Mouse (Mus musculus) right cerebral cortex, postnatal 14 days (tissue): ENCODE data around the gene Aip.
"Not testable (repeated sequence)": the region's sequence is repeated elsewhere in the genome, so short reads cannot be mapped to it uniquely, and the experiment has no call there.

Experiments
- DNase-seq: peaks from one replicate; pipeline ENCODE4 v3.0.0; 2022

Gene Aip

DNA sequence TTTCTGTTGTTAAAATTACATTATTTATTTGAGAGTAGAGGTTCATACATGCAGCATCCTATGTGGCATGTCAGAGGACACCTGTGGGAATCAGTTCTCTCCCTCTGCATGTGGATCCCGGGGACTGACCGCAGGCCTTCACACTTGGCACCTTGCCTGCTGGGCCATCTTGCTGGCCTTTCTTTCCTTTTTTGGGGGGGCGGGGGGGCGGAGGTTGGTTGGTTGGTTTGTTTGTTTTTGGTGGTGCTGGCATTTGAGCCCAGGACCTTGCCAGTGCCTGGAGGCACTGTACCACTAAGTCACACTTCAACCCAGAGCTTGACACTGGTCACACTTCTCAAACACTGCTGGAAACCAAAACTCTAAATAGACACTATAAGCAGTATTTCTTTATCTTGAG lies 8.7 kb upstream of the Aip start:
- DNase-seq, result no peak

GRCm38 (mm10) chr19:4131768-4132167 lies 6.1 kb upstream of the Aip start:
- DNase-seq, result no peak

- no peak for DNase-seq
Measured at GRCm38 (mm10) chr19:4131075-4131474, 5.4 kb upstream of the Aip start.

DNA sequence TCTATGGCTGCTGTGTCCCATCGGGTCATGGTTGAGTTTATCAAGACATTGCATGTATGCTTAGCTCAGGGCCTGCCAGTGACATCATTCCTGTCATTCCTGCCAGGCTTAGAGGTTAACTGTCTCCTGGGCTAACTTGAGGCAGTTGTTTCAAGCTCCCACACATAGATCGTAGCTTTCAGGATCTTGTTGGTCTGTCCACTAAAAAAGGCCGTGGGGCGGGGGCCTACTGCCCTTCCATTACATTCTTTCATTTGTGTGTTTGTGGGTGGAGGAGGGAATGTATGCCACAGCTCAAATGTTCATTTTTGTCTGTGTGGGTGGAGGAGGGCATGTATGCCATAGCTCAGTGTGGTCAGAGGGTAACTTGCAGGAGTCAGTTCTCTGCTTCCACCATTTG lies 4.4 kb upstream of the Aip start:
- DNase-seq, result no peak

- no peak for DNase-seq
Measured at GRCm38 (mm10) chr19:4129462-4129861, 3.8 kb upstream of the Aip start.

- DNase-seq, result no peak
Measured at GRCm38 (mm10) chr19:4126759-4127495, 1.3 kb upstream of the Aip start.

- DNase-seq, result not testable (repeated sequence)
Measured at GRCm38 (mm10) chr19:4125268-4125667, 390 bp downstream of the Aip start.

DNA sequence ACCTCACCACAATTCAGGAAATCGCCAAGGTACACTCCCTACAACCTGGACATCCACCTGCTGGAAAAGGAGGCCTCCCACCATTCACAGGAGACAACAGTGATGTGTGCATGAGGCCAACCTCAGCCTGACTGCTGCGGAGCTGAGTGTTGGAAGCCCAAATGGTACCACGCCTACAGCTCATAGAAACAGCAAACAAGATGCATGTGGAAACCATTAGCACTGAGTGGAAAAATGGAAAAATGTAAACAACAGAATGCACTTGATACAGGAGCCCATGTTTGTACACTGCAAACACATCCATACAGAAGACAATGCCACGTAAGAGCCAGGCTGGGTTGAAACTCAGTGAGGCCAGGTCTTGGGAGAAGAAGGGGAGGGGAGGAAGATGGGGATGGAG lies 1.2 kb downstream of the Aip start:
- DNase-seq, result no peak

DNA sequence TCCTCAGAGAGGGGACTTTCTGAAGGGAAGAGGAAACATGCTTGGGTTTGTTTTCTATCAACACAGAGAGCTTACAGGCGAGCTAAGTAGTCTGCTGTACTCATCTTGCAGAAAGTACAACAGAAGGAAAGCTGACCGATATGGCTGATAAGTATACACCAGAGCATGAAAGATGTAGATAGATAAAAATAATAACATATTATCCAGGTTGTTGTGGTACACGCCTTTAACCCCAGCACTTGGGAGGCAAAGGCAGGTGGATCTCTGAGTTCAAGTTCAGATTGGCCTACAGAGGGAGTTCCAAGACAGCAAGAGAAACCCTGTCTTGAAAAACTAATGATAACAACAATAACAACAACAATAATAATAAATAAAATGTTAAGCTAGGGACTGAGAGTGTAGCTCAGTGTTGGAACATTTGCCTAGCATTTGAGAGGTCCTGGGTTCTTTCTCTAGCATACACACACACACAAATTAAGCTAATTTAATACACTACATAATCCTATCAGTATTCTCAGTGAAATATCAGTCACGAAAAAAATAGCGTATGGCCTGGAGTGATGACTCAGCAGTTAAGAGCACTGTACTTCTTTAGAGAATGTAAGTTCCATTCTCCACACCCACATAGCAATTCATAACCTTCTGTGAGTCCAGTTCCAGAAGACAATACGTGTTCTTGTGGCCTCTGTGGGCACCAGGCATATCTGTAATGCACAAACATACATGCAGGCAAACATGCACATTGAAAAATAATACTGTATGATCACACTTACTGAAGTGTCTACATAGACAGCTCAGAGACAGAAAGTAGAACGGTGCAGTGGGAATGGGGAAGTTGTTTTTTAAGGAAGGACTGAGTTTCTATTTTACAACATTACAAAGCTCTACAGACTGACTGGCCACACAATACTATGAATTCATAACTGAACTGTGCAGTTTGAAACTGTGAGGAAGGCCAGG lies 3.0 kb downstream of the Aip start:
- no peak for DNase-seq

GRCm38 (mm10) chr19:4121896-4122295 lies 3.8 kb downstream of the Aip start:
- DNase-seq, result not testable (repeated sequence)

DNA sequence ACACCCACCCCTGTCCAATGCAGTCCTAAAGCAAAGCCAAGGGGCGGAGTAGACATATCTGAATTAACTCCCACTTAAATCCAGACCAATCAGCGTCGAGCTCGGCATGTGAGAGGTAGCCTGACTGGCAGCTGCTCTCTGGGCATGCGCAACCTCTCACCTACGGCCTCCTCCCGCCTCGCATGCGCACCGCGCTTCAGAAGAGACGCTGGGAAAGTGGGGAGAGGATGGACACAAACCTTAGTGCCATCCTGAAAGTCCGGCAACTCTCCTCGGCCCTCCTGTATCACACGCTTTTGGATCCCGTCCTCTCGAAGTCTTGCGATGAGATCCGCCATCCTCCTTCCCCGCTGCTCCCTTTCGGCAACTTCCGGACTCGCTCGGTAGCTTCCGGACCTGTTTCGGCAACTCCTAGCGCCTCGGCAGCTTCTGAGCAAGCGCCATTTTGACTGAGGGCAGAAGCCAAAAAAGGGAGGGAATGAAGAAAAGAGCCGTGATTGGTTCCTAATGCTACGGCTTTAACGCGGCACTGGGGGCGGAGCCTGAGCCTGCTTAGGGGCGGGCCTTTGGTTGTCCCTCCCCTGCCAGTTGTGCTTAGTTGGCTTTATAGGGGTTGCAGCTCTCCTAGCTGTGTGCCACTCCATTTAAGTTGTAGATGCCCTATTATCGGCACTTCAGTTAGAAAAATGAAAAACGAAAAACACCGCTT lies 4.4 kb downstream of the Aip start:
- DNase-seq, result peak; percentile 98

DNA sequence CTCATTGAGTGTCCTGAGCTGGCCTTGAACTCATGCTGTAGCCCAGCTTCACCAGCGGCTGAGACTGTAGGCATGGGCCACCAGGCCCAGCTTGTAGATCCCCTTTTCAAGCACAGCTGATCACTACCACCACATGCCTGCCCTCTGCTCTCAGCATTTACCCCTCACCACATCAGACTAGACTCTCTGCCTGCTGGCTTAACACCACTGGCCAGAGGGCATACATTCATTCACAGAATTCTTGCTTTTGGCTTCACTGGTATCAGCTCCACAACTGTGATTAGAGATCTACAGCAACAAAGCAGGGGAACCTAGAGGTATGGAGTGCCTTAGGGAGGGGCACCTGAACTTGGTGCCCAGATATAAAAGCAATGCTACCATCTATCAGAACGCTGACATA lies 5.2 kb downstream of the Aip start:
- DNase-seq, result no peak

DNA sequence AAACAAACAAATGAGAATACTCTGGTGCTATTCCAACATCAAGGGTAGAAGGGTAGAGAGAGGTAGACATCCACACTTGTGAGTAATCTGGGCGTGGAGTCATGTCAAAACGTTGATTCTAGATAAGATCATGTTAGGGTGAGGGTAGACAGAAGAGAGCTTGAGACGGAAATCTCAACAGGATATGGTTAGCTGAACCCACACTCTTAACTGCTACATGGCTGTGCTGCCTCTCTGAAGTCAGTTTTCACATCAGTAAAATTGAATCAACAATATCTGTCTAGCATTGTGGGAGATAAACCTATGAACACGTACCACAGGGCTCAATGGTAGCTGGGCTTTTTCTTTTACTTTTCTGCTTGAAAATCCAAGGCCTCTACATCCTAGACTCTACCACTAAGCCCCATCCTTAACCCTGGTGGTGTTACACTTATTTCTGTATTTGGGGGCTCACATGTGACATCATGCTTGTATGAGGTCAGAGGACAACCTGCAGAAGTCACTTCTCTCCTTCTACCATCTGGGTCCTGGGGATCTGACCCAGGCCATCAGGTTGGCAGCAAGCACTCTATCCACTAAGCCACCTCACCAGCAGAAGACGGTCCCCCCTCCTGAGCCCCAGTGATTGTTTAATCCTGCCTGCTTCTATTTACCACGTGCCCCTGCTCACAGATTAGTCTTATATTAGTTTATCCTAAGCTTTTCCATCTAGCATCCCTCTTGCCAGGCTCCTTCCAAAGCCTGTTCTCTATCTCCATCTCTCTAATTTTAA lies 5.8 kb downstream of the Aip start:
- DNase-seq, result no peak

DNA sequence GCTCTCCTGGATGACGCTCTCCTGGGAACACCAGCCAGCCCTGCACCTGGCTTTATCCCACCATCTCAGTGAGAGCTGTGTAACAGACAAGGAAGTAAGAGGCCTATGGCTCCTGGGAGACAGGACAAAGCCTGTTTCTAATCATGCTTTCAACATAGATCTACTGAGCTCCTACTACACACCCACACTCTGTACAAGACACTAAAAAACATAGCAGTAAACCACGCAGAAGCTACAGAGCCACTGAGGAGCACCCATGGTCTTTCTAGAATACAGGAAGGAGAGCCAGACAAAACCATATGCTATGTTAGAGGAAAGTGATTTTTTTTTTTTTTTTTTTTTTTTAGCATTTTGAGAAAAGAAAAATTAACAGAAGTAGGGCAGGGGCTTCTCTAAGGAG lies 7.3 kb downstream of the Aip start:
- no peak for DNase-seq

DNA sequence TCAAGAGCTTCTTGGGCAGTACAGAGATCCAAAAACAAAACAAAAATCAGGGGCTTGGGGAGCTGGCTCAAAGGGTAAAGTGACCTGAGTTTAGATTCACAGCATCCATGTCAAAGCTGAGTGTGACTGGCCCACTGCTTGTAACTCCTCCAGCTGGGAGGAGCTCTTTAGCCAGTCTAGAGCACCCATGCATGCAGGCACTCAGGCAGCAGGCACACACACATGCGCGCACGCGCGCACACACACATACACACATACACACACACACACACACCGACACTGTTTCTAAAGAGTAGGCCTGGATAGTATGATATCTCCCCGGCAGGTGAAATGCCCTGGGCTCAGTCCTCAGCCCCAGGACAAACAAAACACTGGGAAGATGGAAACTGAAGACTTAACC lies 8.7 kb downstream of the Aip start:
- DNase-seq, result no peak

- no peak for DNase-seq
Measured at GRCm38 (mm10) chr19:4115816-4116215, 9.8 kb downstream of the Aip start.

GRCm38 (mm10) chr19:4115144-4115543 lies 10.5 kb downstream of the Aip start:
- no peak for DNase-seq

DNA sequence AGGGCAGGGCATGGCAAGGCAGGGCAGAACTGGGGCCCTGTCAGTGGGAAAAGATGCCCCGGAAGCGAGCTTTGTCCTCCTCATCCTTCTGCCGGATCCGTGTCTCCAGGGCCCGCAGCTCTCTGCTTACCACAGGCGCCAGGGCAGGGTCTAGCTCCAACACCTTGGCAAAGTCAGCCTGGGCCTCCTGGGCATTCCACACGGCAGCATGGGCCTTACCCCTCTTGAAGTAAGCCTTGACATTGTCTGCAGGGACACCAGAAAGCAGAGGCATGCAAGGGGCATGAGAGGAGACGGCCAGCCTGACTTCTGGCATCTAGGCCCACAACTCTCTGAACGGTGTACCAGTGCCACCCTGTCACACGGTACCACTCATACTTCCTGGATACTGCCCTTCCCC lies 11.1 kb downstream of the Aip start:
- DNase-seq, result no peak

GRCm38 (mm10) chr19:4113806-4114230 lies 11.8 kb downstream of the Aip start:
- DNase-seq, result no peak

DNA sequence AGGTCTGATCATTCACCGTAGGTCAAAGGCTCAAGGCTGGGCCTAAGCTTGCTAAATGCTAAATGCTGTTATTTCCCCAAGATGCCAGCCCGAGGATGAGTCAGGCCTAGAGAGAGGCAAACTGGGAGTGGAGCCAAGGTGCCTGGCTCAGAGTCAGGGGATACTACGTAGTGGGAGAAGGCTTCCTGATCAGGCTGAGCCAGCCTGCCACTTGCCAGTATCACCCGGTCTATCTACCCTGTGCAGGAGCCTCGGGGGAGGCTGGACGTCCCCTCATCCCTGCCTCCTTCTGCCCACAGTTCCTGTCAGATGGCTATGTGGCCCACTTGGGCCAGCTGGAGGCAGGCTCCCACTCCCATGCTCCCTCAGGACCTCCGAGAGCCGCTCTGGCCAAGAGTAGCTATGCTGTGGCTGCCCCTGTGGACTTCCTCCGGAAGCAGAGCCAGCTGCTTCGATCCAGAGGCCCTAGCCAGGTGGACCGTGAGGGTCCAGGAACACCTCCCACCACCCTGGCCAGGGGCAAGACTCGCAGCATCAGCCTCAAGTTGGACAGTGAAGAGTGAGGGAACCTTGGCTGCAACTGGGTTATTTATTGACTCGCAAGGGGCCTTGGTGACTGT lies 12.4 kb downstream of the Aip start:
- DNase-seq, result peak; percentile 81

DNA sequence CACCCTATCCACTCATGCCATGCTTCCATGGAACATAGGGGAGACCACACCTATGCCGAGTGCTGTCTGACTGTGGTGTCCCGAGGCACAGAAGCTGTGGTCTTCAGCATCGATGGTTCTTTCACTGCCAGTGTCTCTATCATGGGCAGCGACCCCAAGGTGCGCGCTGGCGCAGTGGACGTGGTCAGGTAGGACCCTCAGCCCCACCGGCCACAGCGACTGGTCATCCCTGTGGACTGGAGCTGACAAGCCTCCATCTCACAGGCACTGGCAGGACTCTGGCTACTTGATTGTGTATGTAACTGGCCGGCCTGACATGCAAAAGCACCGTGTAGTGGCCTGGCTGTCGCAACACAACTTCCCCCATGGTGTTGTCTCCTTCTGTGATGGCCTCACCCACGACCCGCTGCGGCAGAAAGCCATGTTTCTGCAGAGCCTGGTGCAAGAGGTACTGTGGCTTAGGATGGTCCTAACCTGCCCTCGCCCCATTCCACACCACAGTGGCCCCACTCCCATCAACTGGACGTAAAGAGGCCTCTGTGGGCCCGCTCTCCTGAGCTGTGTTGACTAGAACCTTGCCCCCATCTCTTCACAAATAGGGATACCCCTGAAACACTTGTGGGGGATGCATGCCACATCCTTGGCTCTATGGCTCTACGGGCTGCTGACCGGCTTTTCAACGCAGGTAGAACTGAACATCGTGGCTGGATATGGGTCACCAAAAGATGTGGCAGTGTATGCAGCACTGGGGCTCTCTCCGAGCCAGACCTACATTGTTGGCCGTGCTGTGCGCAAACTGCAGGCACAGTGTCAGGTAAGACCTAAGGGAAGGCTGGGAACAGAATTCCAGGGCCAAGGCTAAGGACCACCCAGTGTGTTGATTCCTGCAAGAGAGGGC lies 13.3 kb downstream of the Aip start:
- DNase-seq, result no peak
